Mouse (Mus musculus) midbrain, embryonic 14.5 days (tissue): ENCODE measurements around the gene Zp2. TPM values are rescaled to one million over a fixed set of nuclear protein-coding genes. Genes with fewer than 3 reads are reported as not detected.

Source experiments
- ATAC-seq: fragments of 200-750 bp; cut with Nextera tagmentation; 2 replicates; pipeline ENCODE4 v1.8.0; 2017; ENCODE audit warnings: moderate number of reproducible peaks, moderate library complexity; ENCODE audit not compliant: low FRiP score, low TSS enrichment
- DNase-seq: peaks from one replicate; pipeline ENCODE4 v3.0.0-alpha.2; 2015
- H3K27ac ChIP-seq: fragments of 300-500 bp; sonication (generic); replicated peaks from 2 replicates; pipeline ENCODE4 v1.5.1; 2014; ENCODE audit warnings: mild to moderate bottlenecking, low read depth, low read length, moderate library complexity
- H3K27me3 ChIP-seq: fragments of 300-500 bp; sonication (generic); 2 replicates; pipeline ENCODE4 v1.6.1; 2014; ENCODE audit warnings: low read length, control low read depth, mixed read lengths; ENCODE audit not compliant: control insufficient read depth, insufficient read depth
- H3K36me3 ChIP-seq: fragments of 300-500 bp; sonication (generic); 2 replicates; pipeline ENCODE4 v1.6.1; 2014; ENCODE audit warnings: low read length, control low read depth; ENCODE audit not compliant: control insufficient read depth, insufficient read depth
- H3K4me1 ChIP-seq: fragments of 300-500 bp; sonication (generic); 2 replicates; pipeline ENCODE4 v1.6.1; 2014; ENCODE audit warnings: mild to moderate bottlenecking, antibody characterized with exemption, low read length, control low read depth; ENCODE audit not compliant: control insufficient read depth, insufficient read depth
- H3K4me2 ChIP-seq: fragments of 300-500 bp; sonication (generic); 2 replicates; pipeline ENCODE4 v1.6.1; 2014; ENCODE audit warnings: mild to moderate bottlenecking, low read length, moderate library complexity
- H3K4me3 ChIP-seq: fragments of 300-500 bp; sonication (generic); replicated peaks from 2 replicates; pipeline ENCODE4 v1.5.1; 2014; ENCODE audit warnings: low read depth, low read length
- H3K9ac ChIP-seq: fragments of 300-500 bp; sonication (generic); replicated peaks from 2 replicates; pipeline ENCODE4 v1.6.1; 2014; ENCODE audit warnings: mild to moderate bottlenecking, low read length, moderate library complexity
- H3K9me3 ChIP-seq: fragments of 300-500 bp; sonication (generic); 2 replicates; pipeline ENCODE4 v1.6.1; 2016; ENCODE audit warnings: low read length, control low read depth, mixed read lengths; ENCODE audit not compliant: control insufficient read depth
- WGBS: fragments of 180-500 bp; shearing (Covaris S2); extraction: QIAGEN DNeasy Blood & Tissue Kit; methylation state at CpG from one replicate; pipeline ENCODE4 v1.1.7; 2014; 5-methylcytosine and 5-hydroxymethylcytosine counted together
- polyA plus RNA-seq: library from polyadenylated mRNA; unstranded; fragments of >200 nt; fragmentation: Nextera tagmentation; extraction: Ambion mirVana; gene quantifications from 2 replicates; pipeline ENCODE4 v1.2.1, GENCODE M21; 2014

The Zp2 gene
- polyA plus RNA-seq, result not detected in 2 replicates

- DNase-seq, result no peak
- no peak within 1 kb of the TSS for H3K4me2 ChIP-seq
- 77% methylated on average over 9 of the region's 9 CpGs for WGBS
Measured at GRCm38 (mm10) chr7:120145191-120145590, at the start of gene Zp2. Gene Zp2 (minus strand): TSS chr7:120145291.

DNA sequence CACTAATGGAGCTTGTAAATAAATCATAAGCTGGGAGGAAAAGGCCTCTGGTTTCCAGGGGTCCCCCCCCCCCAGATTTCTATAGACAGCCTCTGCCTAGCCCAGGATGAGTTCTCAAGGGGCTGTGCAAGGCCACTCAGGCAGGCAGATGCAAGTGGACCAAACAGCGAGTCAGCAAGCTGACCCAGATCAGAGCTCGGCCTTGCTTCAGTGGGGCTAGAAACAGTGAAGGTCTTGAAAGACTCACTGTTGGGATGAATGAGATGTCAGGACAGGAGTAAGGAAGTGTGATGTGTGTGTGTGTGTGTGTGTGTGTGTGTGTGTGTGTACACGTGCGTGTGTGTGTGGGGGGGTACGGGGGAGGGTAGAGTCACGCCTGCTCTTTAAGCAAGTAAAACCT lies 47.7 kb upstream of the Zp2 start:
- H3K4me2 ChIP-seq, result no peak overlapping the region
- no peaks in the 10 kb centered on the region for H3K27me3 ChIP-seq
- ATAC-seq (no peak), DNase-seq (no peak)
- no peak overlapping the region for H3K4me3 ChIP-seq
- H3K4me1 ChIP-seq, result no peaks in the 10 kb centered on the region
- WGBS, result 83% methylated on average over 6 of the region's 6 CpGs
- H3K9ac ChIP-seq, result no peak overlapping the region
- no peaks in the 10 kb centered on the region for H3K9me3 ChIP-seq
- no peaks in the 10 kb centered on the region for H3K36me3 ChIP-seq
- no peak overlapping the region for H3K27ac ChIP-seq

More at GRCm38 (mm10) chr7:120145191-120145590, at the start of gene Zp2:
- no peaks in the 10 kb centered on the region for H3K36me3 ChIP-seq
- no peak within 1 kb of the TSS for H3K27ac ChIP-seq
- H3K4me1 ChIP-seq, result no peaks in the 10 kb centered on the region
- no peaks in the 10 kb centered on the region for H3K9me3 ChIP-seq
- ATAC-seq, result no peak
- H3K9ac ChIP-seq, result no peak within 1 kb of the TSS
- no peaks in the 10 kb centered on the region for H3K27me3 ChIP-seq
- H3K4me3 ChIP-seq, result no peak within 1 kb of the TSS

GRCm38 (mm10) chr7:120192207-120192606 lies 47.1 kb upstream of the Zp2 start:
- ATAC-seq, result no peak
- H3K9me3 ChIP-seq, result no peaks in the 10 kb centered on the region
- no peak overlapping the region for H3K4me2 ChIP-seq
- no peak overlapping the region for H3K4me3 ChIP-seq
- no peak overlapping the region for H3K27ac ChIP-seq
- DNase-seq, result no peak
- no peaks in the 10 kb centered on the region for H3K27me3 ChIP-seq
- no peaks in the 10 kb centered on the region for H3K36me3 ChIP-seq
- no peaks in the 10 kb centered on the region for H3K4me1 ChIP-seq
- 67% methylated on average over 3 of the region's 3 CpGs for WGBS
- no peak overlapping the region for H3K9ac ChIP-seq

- no peak overlapping the region for H3K4me2 ChIP-seq
- no peak overlapping the region for H3K9ac ChIP-seq
- H3K9me3 ChIP-seq, result no peaks in the 10 kb centered on the region
- no peaks in the 10 kb centered on the region for H3K27me3 ChIP-seq
- no peak overlapping the region for H3K4me3 ChIP-seq
- 68% methylated on average over 8 of the region's 8 CpGs for WGBS
- no peaks in the 10 kb centered on the region for H3K4me1 ChIP-seq
- H3K36me3 ChIP-seq, result no peaks in the 10 kb centered on the region
- no peak overlapping the region for H3K27ac ChIP-seq
- ATAC-seq, result no peak
- no peak for DNase-seq
Measured at GRCm38 (mm10) chr7:120190150-120190665, 45.1 kb upstream of the Zp2 start.

- Histone ChIP-seq H3K36me3 (no peaks in the 10 kb centered on the region), H3K4me2 (no peak overlapping the region), H3K9ac (no peak overlapping the region), H3K4me1 (no peaks in the 10 kb centered on the region), H3K9me3 (no peaks in the 10 kb centered on the region), H3K4me3 (no peak overlapping the region), H3K27ac (no peak overlapping the region), H3K27me3 (no peaks in the 10 kb centered on the region)
- DNase-seq (no peak), ATAC-seq (no peak)
- WGBS, result 76% methylated on average over 8 of the region's 8 CpGs
Measured at GRCm38 (mm10) chr7:120189369-120190149, 44.5 kb upstream of the Zp2 start.

- WGBS, result 87% methylated on average over 5 of the region's 5 CpGs
- Histone ChIP-seq H3K9me3 (no peaks in the 10 kb centered on the region), H3K36me3 (no peaks in the 10 kb centered on the region), H3K4me1 (no peaks in the 10 kb centered on the region), H3K4me2 (no peak overlapping the region), H3K9ac (no peak overlapping the region), H3K4me3 (no peak overlapping the region), H3K27me3 (no peaks in the 10 kb centered on the region), H3K27ac (no peak overlapping the region)
- no peak for ATAC-seq
- no peak for DNase-seq
Measured at GRCm38 (mm10) chr7:120188946-120189345, 43.9 kb upstream of the Zp2 start.

DNA sequence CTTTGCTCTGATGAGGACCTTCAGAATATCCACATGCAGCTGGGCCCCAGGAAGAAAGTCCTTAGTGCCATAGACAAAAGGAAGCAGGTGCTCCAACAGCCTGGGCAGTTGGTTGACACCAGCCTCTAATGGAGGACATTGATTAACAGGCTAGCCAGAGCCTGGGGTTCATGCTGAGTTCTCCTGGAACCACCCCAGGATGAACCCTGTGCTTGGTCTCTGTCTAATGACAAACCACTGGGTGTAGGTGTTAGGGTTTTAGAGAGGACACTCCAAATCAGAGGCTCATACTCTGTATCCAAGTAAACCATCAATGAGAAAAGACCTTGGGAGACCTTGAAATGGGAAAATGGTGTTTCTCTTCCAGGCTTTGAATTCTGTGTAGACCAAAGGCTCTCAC lies 37.8 kb upstream of the Zp2 start:
- Histone ChIP-seq H3K27ac (no peak overlapping the region), H3K4me1 (no peaks in the 10 kb centered on the region), H3K27me3 (no peaks in the 10 kb centered on the region), H3K9me3 (no peaks in the 10 kb centered on the region), H3K4me3 (no peak overlapping the region), H3K4me2 (no peak overlapping the region), H3K36me3 (no peaks in the 10 kb centered on the region), H3K9ac (no peak overlapping the region)
- DNase-seq (no peak), ATAC-seq (no peak)

GRCm38 (mm10) chr7:120181401-120182230 lies 36.5 kb upstream of the Zp2 start:
- Histone ChIP-seq H3K36me3 (no peaks in the 10 kb centered on the region), H3K4me1 (no peaks in the 10 kb centered on the region), H3K27ac (no peak overlapping the region), H3K9ac (no peak overlapping the region), H3K9me3 (no peaks in the 10 kb centered on the region), H3K27me3 (no peaks in the 10 kb centered on the region), H3K4me3 (no peak overlapping the region), H3K4me2 (no peak overlapping the region)
- ATAC-seq (no peak), DNase-seq (no peak)
- WGBS, result 93% methylated on average over 4 of the region's 4 CpGs
